Mouse (Mus musculus) naive thymus-derived CD4-positive, alpha-beta T cell, adult 5 months (primary cell): ENCODE results near the gene Gm12888. TPM values are rescaled to one million over a fixed set of nuclear protein-coding genes. Genes with fewer than 3 reads are reported as not detected.

Source experiments
- polyA plus RNA-seq: library from polyadenylated mRNA; unstranded; fragments of 100-300 nt; shearing (Covaris generic); gene quantifications from one replicate; pipeline ENCODE4 v1.2.1, GENCODE M21; 2017

Gene Gm12888
- not detected for polyA plus RNA-seq

DNA sequence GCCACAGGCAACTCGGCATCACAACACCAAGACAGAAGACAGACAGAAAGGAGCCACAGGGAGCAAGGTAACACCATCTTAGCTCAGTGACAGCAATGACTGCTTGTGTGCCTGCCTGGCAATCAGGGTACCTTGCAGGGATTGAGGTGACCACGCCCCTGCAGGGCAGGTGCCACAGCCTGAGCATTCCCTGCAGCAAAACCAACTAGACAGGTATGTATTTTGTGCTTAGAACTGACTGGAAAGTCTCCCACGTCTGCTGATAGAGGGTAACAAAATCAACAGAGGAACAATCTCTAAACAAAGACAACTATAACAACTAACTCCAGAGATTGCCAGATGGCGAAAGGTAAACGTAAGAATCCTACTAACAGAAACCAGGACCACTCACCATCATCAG lies at the start of gene Gm12888:
Gene Gm12888 (minus strand): TSS at position 101 of the 400 bp plus-strand sequence.

Other genes starting within 250 kb of the Gm12888 start
- 32.3 TPM for gene Zmpste24, start 226.7 kb downstream of the Gm12888 start, polyA plus RNA-seq
- gene Tmco2, start 215.7 kb downstream of the Gm12888 start, polyA plus RNA-seq, result not detected
- 88.5 TPM for gene Rlf, start 109.8 kb downstream of the Gm12888 start, polyA plus RNA-seq
- gene Gm12886, start 98.2 kb upstream of the Gm12888 start, polyA plus RNA-seq, result not detected